Mouse (Mus musculus): ENCODE measurements around the gene Tmem119.

DNA sequence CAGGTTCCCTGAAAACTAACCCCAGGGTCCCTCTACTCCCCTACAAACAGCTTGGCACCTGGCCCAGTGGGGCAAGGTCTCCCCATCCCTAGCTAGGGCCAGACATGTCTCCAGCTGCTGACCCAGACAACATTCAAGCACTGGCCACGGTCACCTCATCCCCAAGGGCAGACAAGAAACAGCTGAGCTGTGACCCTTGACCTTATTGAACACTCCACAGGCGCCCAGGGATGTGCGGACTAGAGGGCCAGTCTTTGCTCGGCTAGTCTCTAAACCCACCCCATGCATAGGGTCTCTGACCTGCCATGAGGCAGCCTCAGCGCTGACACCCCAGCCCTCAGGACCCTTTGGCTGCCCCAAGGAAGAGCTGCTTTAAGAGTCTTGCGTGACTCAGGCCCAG, 11.7 kb downstream of the Tmem119 start:
- TF ChIP-seq GATA1 (IDR thresholded peaks at IDR 0.05; ENCODE audit: low read length) (no peak), TAL1 (IDR thresholded peaks at IDR 0.05; ENCODE audit: low read length) (no peak)
